Mouse (Mus musculus): ENCODE measurements at regions not wholly inside any gene's neighbourhood (a gene's known extent, or its start where the extent isn't known, plus 50 kb on each side); places are given as distances from the start of the nearest gene placed in this dataset.
A peak's percentile ranks its signal among the peaks of the same experiment; 100 is the strongest.

DNA sequence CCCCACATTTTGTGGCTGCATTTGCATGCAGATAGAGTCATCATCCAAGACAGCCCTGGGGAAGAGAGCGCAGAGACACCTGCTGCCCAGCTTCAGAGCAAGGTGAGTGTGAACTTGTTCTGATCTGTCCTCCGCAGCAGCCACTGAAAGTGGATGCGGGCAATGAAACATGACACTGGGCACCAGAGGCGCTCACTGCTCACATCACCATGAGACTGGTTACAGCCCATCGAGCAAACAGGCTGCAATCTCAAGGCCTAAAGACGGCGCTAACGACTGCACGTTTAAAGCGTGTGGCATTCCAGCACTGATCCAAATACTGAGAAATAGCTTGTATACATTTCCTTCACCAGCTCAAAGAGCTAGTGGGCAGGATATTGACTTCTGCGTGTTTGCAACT is 65.8 kb downstream of the Barhl2 start:
- DNase-seq (ENCODE audit: low spot score in 2 of 2) = no peak

- no peak for DNase-seq (ENCODE audit: low spot score in 2 of 2)
These were observed 71.3 kb downstream of the Barhl2 start for GRCm38 (mm10) chr5:106386621-106387020.

GRCm38 (mm10) chr5:106385838-106386237 is 72.1 kb downstream of the Barhl2 start:
- no peak for DNase-seq (ENCODE audit: low spot score in 2 of 2)

GRCm38 (mm10) chr5:106385219-106385618 is 72.7 kb downstream of the Barhl2 start:
- no peak for DNase-seq (ENCODE audit: low spot score in 2 of 2)

DNA sequence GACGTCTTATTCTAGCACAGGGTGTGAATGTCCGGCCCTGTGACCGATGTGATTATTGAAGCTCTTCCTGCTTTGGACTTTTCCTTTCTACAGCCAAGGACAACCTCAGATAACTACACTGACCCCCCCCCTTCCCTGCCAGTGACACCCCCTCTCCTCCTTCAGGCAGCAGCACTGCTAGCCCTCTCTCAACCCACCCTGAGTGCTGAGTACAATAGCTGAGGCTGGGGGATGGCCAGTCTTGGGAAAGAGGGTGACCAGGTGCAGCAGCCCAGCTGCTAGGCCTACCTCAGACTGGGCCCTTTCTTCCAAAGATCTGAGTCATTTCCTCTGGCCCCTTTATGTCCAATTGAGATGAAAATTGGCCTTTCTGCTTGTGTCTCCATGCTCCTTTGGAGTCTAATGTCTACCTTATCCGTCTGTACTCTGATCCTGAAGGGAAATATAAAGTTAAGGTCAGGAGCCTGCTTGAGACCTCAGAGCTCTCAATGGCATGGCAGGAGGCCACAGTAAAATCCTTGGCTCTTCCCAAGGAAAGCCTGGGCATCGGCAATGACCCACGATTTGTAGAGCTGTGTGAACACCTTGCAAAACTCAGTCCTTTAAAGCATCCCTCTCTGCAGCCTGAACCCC is 73.7 kb downstream of the Barhl2 start:
- no peak for DNase-seq (ENCODE audit: low spot score in 2 of 2)

- DNase-seq (ENCODE audit: low spot score in 2 of 2) = no peak
These were observed 76.0 kb downstream of the Barhl2 start for GRCm38 (mm10) chr5:106381919-106382318.

DNA sequence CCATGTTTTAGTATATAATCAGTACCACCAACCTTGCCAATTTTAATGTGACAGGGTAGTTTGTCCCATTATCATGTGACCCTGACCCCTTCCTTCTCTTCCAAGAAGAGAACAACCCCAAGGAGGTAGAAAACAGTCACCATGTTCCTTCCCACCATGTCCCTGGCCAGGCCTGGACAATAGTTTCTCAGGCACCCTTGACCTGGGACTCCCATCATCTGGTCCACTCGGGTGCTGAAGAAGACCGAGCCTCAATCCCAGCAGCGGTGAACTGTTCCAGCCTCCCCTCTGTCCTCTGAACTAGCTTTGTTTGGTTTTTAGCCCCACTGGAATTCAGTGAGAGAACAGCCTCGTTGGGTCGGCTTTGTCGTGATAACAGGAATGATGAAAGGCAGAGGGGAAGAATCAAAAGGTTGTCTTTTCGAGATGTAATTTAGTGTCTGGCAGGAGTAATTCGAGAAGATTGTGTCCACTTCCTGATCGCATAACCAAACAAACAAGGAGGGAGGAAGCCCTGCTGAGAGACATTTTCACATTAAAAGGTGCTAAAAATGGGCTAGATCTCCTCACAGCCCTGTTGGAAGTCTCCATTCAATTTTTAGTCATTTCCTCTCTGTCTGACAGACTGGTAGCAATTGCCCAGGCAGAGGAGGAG is 77.2 kb downstream of the Barhl2 start:
- no peak for DNase-seq (ENCODE audit: low spot score in 2 of 2)

GRCm38 (mm10) chr5:106376781-106377525 is 81.0 kb downstream of the Barhl2 start:
- no peak for DNase-seq (ENCODE audit: low spot score in 2 of 2)

GRCm38 (mm10) chr5:106367831-106368230 is 90.1 kb downstream of the Barhl2 start:
- no peak for DNase-seq (ENCODE audit: low spot score in 2 of 2)

DNA sequence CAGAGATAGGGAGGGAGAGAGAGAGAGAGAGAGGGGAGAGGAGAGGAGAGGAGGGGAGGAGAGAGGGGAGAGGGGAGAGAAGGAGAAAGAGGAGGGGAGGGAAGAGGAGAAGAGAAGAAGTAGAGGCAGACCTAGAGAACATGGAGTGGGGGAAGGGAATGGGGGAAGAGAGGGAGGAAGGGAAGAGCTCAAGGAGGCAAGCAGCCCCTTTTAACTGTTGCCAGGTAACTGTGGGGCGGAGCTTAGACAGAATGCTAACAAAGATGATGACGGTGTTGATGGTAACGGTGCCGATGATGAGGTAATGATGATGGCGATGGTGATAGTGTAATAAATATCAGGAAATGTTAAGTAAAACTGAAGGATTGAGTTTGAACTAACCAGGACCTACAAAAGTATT is 90.7 kb downstream of the Barhl2 start:
- no peak for DNase-seq (ENCODE audit: low spot score in 2 of 2)

DNA sequence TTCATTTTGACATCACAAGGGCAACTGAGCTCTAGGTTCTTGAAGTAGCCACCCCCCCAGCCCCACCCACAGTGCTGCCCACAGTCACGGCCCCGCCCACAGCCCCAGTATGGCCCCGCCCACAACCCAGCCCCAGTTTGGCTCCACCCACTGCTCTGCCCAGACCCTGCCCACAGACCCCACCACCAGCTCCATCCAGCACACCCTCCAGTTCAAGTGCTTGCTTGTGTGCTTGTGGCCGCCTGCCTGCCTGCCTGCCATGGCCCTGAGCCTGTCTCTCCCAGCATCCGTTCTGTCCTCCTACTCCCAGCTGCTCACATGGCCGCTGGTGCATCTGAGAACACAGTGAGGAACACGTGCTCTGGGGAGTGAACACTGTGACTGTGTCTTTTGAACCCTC is 92.0 kb downstream of the Barhl2 start:
- DNase-seq (ENCODE audit: low spot score in 2 of 2) = no peak

GRCm38 (mm10) chr5:106365094-106365493 is 92.9 kb downstream of the Barhl2 start:
- peak in 1 of 2 experiments; percentile 8 for DNase-seq (ENCODE audit: low spot score in 2 of 2)

DNA sequence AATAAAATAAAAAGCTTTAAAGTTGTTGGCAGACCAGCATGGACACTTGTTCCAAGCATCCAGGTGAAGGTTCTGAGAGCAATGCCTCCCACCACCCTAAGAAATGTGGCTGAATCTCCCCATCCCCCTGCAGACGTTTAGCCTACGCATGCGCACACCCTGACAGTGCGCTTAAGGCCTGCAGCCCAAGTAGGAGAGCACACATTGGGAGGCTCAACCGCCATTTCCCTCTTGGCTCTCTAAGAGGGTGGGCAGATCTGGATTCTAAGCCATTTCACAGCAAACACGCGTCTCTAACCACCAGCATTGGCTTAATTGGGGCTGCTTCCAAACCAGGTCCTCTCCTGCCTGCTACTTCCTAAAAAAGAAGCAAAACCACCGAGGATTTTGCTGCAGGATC is 106.6 kb downstream of the Barhl2 start:
- DNase-seq (ENCODE audit: low spot score in 2 of 2) = no peak

GRCm38 (mm10) chr5:106349851-106350515 is 108.0 kb downstream of the Barhl2 start:
- no peak for DNase-seq (ENCODE audit: low spot score in 2 of 2)

DNA sequence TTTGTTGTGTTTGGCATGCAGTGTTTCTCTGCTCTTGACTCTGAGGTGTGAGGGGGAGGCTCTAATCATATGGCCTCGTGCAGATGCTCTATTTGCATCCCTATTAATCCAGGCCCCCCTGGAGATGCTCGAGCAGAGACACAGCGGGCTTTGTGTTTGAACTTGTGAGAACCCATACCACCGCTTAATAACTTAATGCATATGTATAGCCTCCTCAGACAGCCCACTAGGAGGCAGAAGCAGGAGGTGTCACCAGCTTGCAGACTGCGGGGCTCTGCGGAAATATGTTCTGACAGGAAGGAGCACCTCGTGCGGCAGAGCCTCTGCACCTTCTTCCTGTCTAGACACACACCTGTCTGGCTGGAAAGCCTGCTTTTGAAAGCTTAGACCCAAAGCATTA is 113.7 kb downstream of the Barhl2 start:
- DNase-seq (ENCODE audit: low spot score in 2 of 2) = no peak

GRCm38 (mm10) chr5:106343601-106344000 is 114.4 kb downstream of the Barhl2 start:
- DNase-seq (ENCODE audit: low spot score in 2 of 2) = no peak

DNA sequence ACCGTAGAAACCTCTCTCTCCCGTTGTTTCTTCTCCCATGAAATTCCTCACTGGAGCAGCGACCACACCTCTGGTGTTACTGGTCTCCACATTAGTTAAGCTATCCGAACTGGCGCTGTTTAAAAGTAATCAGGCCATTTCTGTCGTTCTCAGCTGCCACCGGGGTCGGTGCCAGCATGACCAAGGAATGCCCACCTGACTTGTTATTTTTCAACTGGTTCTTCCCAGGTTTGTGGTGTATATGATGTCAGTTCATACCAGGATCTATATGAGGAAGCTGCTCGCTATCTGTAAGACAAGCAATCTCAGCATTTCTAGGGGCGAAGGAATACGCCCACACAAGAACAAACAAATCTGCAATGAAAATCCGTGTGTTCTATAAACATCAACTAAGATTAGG is 116.6 kb downstream of the Barhl2 start:
- no peak for DNase-seq (ENCODE audit: low spot score in 2 of 2)

GRCm38 (mm10) chr5:106335639-106336038 is 122.3 kb downstream of the Barhl2 start:
- DNase-seq (ENCODE audit: low spot score in 2 of 2) = no peak

GRCm38 (mm10) chr5:106327592-106328150 is 130.3 kb downstream of the Barhl2 start:
- DNase-seq (ENCODE audit: low spot score in 2 of 2) = peak in 1 of 2 experiments; percentile 10

- no peak for DNase-seq (ENCODE audit: low spot score in 2 of 2)
These were observed 135.3 kb downstream of the Barhl2 start for GRCm38 (mm10) chr5:106322574-106323215.

DNA sequence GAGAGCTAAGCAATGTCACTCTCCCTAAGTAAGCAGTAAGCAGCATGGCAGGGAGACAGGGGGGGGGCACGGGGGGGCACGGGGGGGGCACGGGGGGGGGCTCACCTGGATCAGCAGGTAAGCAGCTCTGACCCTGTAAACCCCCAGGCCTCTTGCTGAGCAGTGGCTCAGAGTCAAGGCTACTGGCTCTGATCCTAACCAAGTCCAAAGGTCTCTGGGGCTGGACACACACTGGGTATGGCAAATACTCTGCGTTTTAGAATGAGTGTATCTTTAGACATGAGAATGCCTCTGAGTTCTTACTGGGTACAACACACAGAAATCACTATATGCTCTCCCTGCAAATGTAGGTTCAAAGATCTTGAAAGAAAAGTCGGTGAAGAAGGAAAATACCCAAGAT is 136.5 kb downstream of the Barhl2 start:
- no peak for DNase-seq (ENCODE audit: low spot score in 2 of 2)

- no peak for DNase-seq (ENCODE audit: low spot score in 2 of 2)
These were observed 136.9 kb downstream of the Barhl2 start for GRCm38 (mm10) chr5:106321023-106321422.
